Comparison of ENCODE assay signal across 7 mouse cellular contexts in genomic region chr11:118249012-118249383, GRCm38 (mm10). TPM values are rescaled to one million over a fixed set of nuclear protein-coding genes. Genes with fewer than 3 reads are reported as not detected.
DNase-seq lines count a peak whose midpoint lies in the region; ATAC-seq and TF ChIP-seq lines count a peak whose summit lies in the region.

No protein-coding gene starts in this region.

- ATAC-seq in heart, embryonic 14.5 days (ENCODE audit: insufficient number of reproducible peaks, insufficient read depth, low FRiP score, low read depth): peak; percentile 5; the same call in 1 of the 2 replicates
- ATAC-seq in liver, postnatal 0 days: peak; percentile 43

- peak; percentile 58 to 76 for DNase-seq in kidney, postnatal 36 days
- DNase-seq in kidney, postnatal 14 days: no peak
- peak; percentile 66 for DNase-seq in brain, embryonic 14.5 days (ENCODE audit: low read depth)
- no peak for DNase-seq in liver, postnatal 0 days
- DNase-seq in left cerebral cortex, postnatal 25 days (ENCODE audit: low spot score in 2 of 2): no peak

- 0% methylated on average over 5 of the region's 5 CpGs for WGBS in heart, embryonic 14.5 days
- 2% methylated on average over 5 of the region's 5 CpGs for WGBS in liver, postnatal 0 days (ENCODE audit: insufficient replicate concordance)
- 1% methylated on average over 5 of the region's 5 CpGs for WGBS in small intestine, adult 2 months

- H3K4me3 ChIP-seq in heart, embryonic 14.5 days (ENCODE audit: control insufficient read depth in 1 of 2, insufficient read depth in 1 of 2, low read depth in 1 of 2, low read length in 2 of 2): peak overlapping the region; percentile 37 to 83
- peak overlapping the region; percentile 82 for H3K4me3 ChIP-seq in liver, postnatal 0 days (ENCODE audit: low read depth, low read length)
- peak overlapping the region; percentile 48 for H3K4me3 ChIP-seq in small intestine, adult 2 months (ENCODE audit: low read depth, low read length)

- no peak for TF ChIP-seq EP300 in liver, postnatal 0 days (IDR thresholded peaks at IDR 0.05; ENCODE audit: low read depth)

- H3K9me3 ChIP-seq in heart, embryonic 14.5 days (ENCODE audit: control insufficient read depth, low read length): no peaks in the 10 kb centered on the region
- no peaks in the 10 kb centered on the region for H3K9me3 ChIP-seq in liver, postnatal 0 days (ENCODE audit: low read length)

- no peak for TF ChIP-seq POLR2A in brain, embryonic 14.5 days (IDR thresholded peaks at IDR 0.05; ENCODE audit: borderline replicate concordance, extremely low read depth, insufficient read depth, insufficient read length, poor library complexity, severe bottlenecking)
- no peak for TF ChIP-seq POLR2A in small intestine, adult 2 months (IDR thresholded peaks at IDR 0.05; ENCODE audit: low read depth, low read length)

- H3K4me2 ChIP-seq in heart, embryonic 14.5 days (ENCODE audit: low read length): peak overlapping the region; percentile 67
- H3K4me2 ChIP-seq in liver, postnatal 0 days (ENCODE audit: low read depth, low read length): peak overlapping the region; percentile 91

- peak overlapping the region; percentile 76 for H3K9ac ChIP-seq in heart, embryonic 14.5 days (ENCODE audit: low read length)
- peak overlapping the region; percentile 42 for H3K9ac ChIP-seq in liver, postnatal 0 days (replicated peaks)

- TF ChIP-seq CTCF in brain, embryonic 14.5 days (IDR thresholded peaks at IDR 0.05; ENCODE audit: borderline replicate concordance, extremely low read depth, insufficient read depth, insufficient read length): no peak
- no peak for TF ChIP-seq CTCF in liver, postnatal 0 days (IDR thresholded peaks at IDR 0.05; ENCODE audit: low read depth)
- no peak for TF ChIP-seq CTCF in small intestine, adult 2 months (IDR thresholded peaks at IDR 0.05; ENCODE audit: extremely low read depth, insufficient read length, insufficient replicate concordance, low read depth, low read length)

- no peaks in the 10 kb centered on the region for H3K36me3 ChIP-seq in heart, embryonic 14.5 days (ENCODE audit: control insufficient read depth, insufficient read depth, low read length)
- no peaks in the 10 kb centered on the region for H3K36me3 ChIP-seq in liver, postnatal 0 days (replicated peaks; ENCODE audit: insufficient read depth, low read length)
- no peaks in the 10 kb centered on the region for H3K36me3 ChIP-seq in small intestine, adult 2 months (ENCODE audit: control insufficient read depth, insufficient read depth, low read length)

- peak overlapping the region; percentile 90 to 95 for H3K27ac ChIP-seq in heart, embryonic 14.5 days (replicated peaks in 1 of 2; ENCODE audit: control insufficient read depth in 1 of 2, insufficient read depth in 1 of 2, low read depth in 2 of 2, low read length in 2 of 2)
- H3K27ac ChIP-seq in liver, postnatal 0 days (ENCODE audit: low read depth): peak overlapping the region; percentile 87
- peak overlapping the region; percentile 95 for H3K27ac ChIP-seq in small intestine, adult 2 months (ENCODE audit: insufficient read depth, low read depth, low read length)

- H3K4me1 ChIP-seq in heart, embryonic 14.5 days (ENCODE audit: control insufficient read depth in 2 of 2, insufficient read depth in 2 of 2, low read length in 2 of 2): peaks cover 11 to 26% of the 10 kb centered on the region in 2 experiments
- peaks cover 26% of the 10 kb centered on the region for H3K4me1 ChIP-seq in liver, postnatal 0 days (ENCODE audit: insufficient read depth)
- H3K4me1 ChIP-seq in small intestine, adult 2 months (ENCODE audit: control insufficient read depth, insufficient read depth, insufficient read length, low read length): peaks cover 12% of the 10 kb centered on the region; the same call in 1 of the 2 replicates

- intact Hi-C loops in left cerebral cortex, postnatal 25 days (cut with DNase I): no loop called here

- no peaks in the 10 kb centered on the region for H3K27me3 ChIP-seq in heart, embryonic 14.5 days (ENCODE audit: control insufficient read depth, insufficient read depth, low read length)
- H3K27me3 ChIP-seq in liver, postnatal 0 days (ENCODE audit: insufficient read depth, low read length): no peaks in the 10 kb centered on the region
- H3K27me3 ChIP-seq in small intestine, adult 2 months (ENCODE audit: control insufficient read depth, insufficient read depth, low read length): no peaks in the 10 kb centered on the region

RNA-seq across cellular contexts. Expression of gene Cyth1, which starts 0.6 kb away (rescaled TPM):
- polyA plus RNA-seq in brain, embryonic 14.5 days (2012; rRNA removed): 35.9 and 36.8 TPM in 2 replicates
- polyA plus RNA-seq in heart, embryonic 14.5 days (2014; fragmentation: Nextera tagmentation; extraction: Ambion mirVana): 12.7 and 15.9 TPM in 2 replicates
- 7.0 and 7.9 TPM in 2 replicates for polyA plus RNA-seq in liver, postnatal 0 days (2015; fragmentation: Nextera tagmentation; extraction: Ambion mirVana)
- 8.5 and 19.6 TPM in 2 replicates for polyA plus RNA-seq in small intestine, adult 2 months (2012; rRNA removed)
- total RNA-seq in left cerebral cortex, postnatal 25 days (2021): 10 to 100 TPM; 64.9 to 70.1 TPM

RNA-seq across cellular contexts. Expression of gene Usp36, which starts 41.0 kb away (rescaled TPM):
- polyA plus RNA-seq in brain, embryonic 14.5 days (2012; rRNA removed): 20.0 and 23.4 TPM in 2 replicates
- polyA plus RNA-seq in heart, embryonic 14.5 days (2014; fragmentation: Nextera tagmentation; extraction: Ambion mirVana): 9.1 and 11.5 TPM in 2 replicates
- 3.2 and 3.8 TPM in 2 replicates for polyA plus RNA-seq in liver, postnatal 0 days (2015; fragmentation: Nextera tagmentation; extraction: Ambion mirVana)
- 10.8 and 11.5 TPM in 2 replicates for polyA plus RNA-seq in small intestine, adult 2 months (2012; rRNA removed)
- 10 to 100 TPM; 23.5 to 29.6 TPM for total RNA-seq in left cerebral cortex, postnatal 25 days (2021)

Comparison
In these comparisons a context has a peak if more than half of its experiments do, and no peak if none do; other contexts are left out.
1. DNase-seq: peak in kidney, postnatal 36 days (2 of 2) and brain, embryonic 14.5 days (single experiment); none in kidney, postnatal 14 days (single experiment), liver, postnatal 0 days (single experiment) and left cerebral cortex, postnatal 25 days (0 of 2).
2. Peak in every context shown above with its lines, with median percentiles within 50 percentile points of each other: H3K27ac ChIP-seq and H3K4me3 ChIP-seq.